Mouse (Mus musculus) forebrain, embryonic 16.5 days (tissue): ENCODE measurements around the gene Sycp3. TPM values are rescaled to one million over a fixed set of nuclear protein-coding genes. Genes with fewer than 3 reads are reported as not detected.
"Not testable (repeated sequence)": the region's sequence is repeated elsewhere in the genome, so short reads cannot be mapped to it uniquely, and the experiment has no call there.

Source experiments
- ATAC-seq: fragments of 200-750 bp; cut with Nextera tagmentation; 2 replicates; pipeline ENCODE4 v1.8.0; 2017; ENCODE audit warnings: mild to moderate bottlenecking, moderate library complexity
- H3K27ac ChIP-seq: fragments of 300-500 bp; sonication (generic); 2 replicates; pipeline ENCODE4 v1.5.1; 2014; ENCODE audit warnings: low read length, control low read depth
- H3K27me3 ChIP-seq: fragments of 300-500 bp; sonication (generic); replicated peaks from 2 replicates; pipeline ENCODE4 v1.6.1; 2014; ENCODE audit warnings: low read length; ENCODE audit not compliant: control insufficient read depth, insufficient read depth
- H3K36me3 ChIP-seq: fragments of 300-500 bp; sonication (generic); 2 replicates; pipeline ENCODE4 v1.6.1; 2014; ENCODE audit not compliant: control insufficient read depth, insufficient read depth
- H3K4me1 ChIP-seq: fragments of 300-500 bp; sonication (generic); replicated peaks from 2 replicates; pipeline ENCODE4 v1.6.1; 2014; ENCODE audit warnings: low read length; ENCODE audit not compliant: control insufficient read depth, insufficient read depth
- H3K4me2 ChIP-seq: fragments of 300-500 bp; sonication (generic); 2 replicates; pipeline ENCODE4 v1.6.1; 2014; ENCODE audit warnings: mild to moderate bottlenecking, low read length, control low read depth
- H3K4me3 ChIP-seq: fragments of 300-500 bp; sonication (generic); replicated peaks from 2 replicates; pipeline ENCODE4 v1.5.1; 2014; ENCODE audit warnings: mild to moderate bottlenecking, low read length, control low read depth
- H3K9ac ChIP-seq: fragments of 300-500 bp; sonication (generic); replicated peaks from 2 replicates; pipeline ENCODE4 v1.6.1; 2014; ENCODE audit warnings: low read depth, low read length, control low read depth
- H3K9me3 ChIP-seq: fragments of 300-500 bp; sonication (generic); 2 replicates; pipeline ENCODE4 v1.6.1; 2016; ENCODE audit warnings: low read length; ENCODE audit not compliant: control insufficient read depth
- WGBS: fragments of 180-500 bp; shearing (Covaris S2); extraction: QIAGEN DNeasy Blood & Tissue Kit; methylation state at CpG from one replicate; pipeline ENCODE4 v1.1.7; 2014; 5-methylcytosine and 5-hydroxymethylcytosine counted together
- polyA plus RNA-seq: library from polyadenylated mRNA; unstranded; fragments of >200 nt; fragmentation: Nextera tagmentation; extraction: Ambion mirVana; gene quantifications from 2 replicates; pipeline ENCODE4 v1.2.1, GENCODE M21; 2015

The Sycp3 gene
- polyA plus RNA-seq, 1 experiment from 2014 or later: not detected

- WGBS: 87% methylated on average over 6 of the region's 6 CpGs
- Histone ChIP-seq H3K27me3 (no peaks in the 10 kb centered on the region), H3K36me3 (peaks cover 9% of the 10 kb centered on the region), H3K9ac (no peak overlapping the region), H3K4me3 (no peak overlapping the region), H3K4me1 (no peaks in the 10 kb centered on the region), H3K9me3 (0 out of 2 replicates have a peak, but pooled peaks cover 2% of the 10 kb centered on the region), H3K4me2 (no peak overlapping the region), H3K27ac (no peak overlapping the region)
- no peak for ATAC-seq
Observed at GRCm38 (mm10) chr10:88441224-88441623, 18.1 kb upstream of the Sycp3 start.

DNA sequence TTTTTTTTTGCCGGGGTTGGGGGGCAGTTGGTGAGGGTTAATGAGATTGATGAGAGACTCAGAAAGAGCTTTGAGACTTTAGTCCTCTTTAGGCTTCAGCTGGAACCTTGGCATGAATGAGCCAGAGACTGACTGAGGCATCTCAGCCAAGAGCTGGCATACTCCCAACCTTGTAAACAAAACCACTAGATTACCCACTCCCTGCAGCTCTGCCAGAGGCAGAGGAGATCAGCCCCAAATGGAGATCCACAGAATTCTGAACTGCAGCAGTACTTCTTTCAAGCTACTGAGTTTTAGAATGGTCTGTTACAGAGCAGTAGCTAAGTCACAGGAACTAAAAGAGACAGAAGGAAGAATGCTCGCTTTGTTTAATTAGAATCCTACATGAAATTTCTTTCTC lies 8.1 kb upstream of the Sycp3 start:
- Histone ChIP-seq H3K4me1 (peaks cover 6% of the 10 kb centered on the region; the same call in 1 of the 2 replicates), H3K4me2 (no peak overlapping the region), H3K36me3 (no peaks in the 10 kb centered on the region), H3K27ac (no peak overlapping the region), H3K9me3 (no peaks in the 10 kb centered on the region), H3K9ac (no peak overlapping the region), H3K27me3 (no peaks in the 10 kb centered on the region), H3K4me3 (no peak overlapping the region)
- WGBS: 48% methylated on average over 2 of the region's 2 CpGs
- ATAC-seq: peak; percentile 87

GRCm38 (mm10) chr10:88451990-88452389 lies 7.4 kb upstream of the Sycp3 start:
- H3K27me3 ChIP-seq: no peaks in the 10 kb centered on the region
- ATAC-seq: no peak

GRCm38 (mm10) chr10:88457816-88458215 lies 1.6 kb upstream of the Sycp3 start:
- Histone ChIP-seq H3K27me3 (no peaks in the 10 kb centered on the region), H3K27ac (no peak overlapping the region), H3K4me3 (no peak overlapping the region), H3K4me2 (no peak overlapping the region), H3K36me3 (no peaks in the 10 kb centered on the region), H3K9ac (no peak overlapping the region), H3K9me3 (no peaks in the 10 kb centered on the region), H3K4me1 (no peaks in the 10 kb centered on the region)
- no peak for ATAC-seq
- 45% methylated on average over 6 of the region's 6 CpGs for WGBS

More at GRCm38 (mm10) chr10:88451990-88452389, 7.4 kb upstream of the Sycp3 start:
- no peak overlapping the region for H3K27ac ChIP-seq
- 68% methylated on average over 6 of the region's 6 CpGs for WGBS
- no peaks in the 10 kb centered on the region for H3K36me3 ChIP-seq
- H3K4me2 ChIP-seq: no peak overlapping the region
- H3K4me1 ChIP-seq: peaks cover 6% of the 10 kb centered on the region; the same call in 1 of the 2 replicates
- H3K9me3 ChIP-seq: no peaks in the 10 kb centered on the region
- H3K9ac ChIP-seq: no peak overlapping the region
- no peak overlapping the region for H3K4me3 ChIP-seq

DNA sequence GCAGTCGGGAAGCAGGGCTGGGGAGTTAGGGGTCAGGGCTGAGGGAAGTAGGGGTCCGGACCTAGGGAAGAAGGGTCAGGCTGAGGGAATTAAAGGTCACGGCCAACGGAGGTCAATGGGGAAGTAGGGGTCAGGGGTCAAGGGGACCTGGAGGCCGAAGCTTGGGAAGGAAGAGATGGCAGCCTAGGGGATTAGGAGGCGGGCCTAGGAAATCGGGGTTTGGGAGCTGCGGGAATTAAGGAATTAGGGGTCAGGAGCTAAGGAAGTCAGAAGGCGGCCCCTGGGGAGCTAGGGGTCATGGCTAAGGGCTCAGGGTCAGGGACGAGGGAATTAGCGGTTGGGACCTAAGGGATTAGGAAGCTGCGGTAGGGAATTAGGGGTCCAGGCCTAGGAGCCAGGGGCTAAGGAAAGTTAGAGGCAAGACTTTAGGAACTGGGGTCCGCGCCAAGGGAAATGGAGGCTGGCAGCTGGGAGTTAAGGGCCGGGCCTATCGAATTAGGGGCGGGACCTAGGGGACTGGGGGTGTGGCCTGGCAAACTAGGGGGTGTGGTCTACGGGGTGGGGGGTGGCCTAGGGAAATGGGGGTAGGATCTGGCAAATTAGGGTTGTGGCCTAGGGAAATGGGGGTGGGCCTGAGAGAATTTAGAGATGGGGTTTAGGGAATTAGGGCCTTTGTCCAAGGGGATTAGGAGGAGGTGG lies 902 bp downstream of the Sycp3 start:
- Histone ChIP-seq H3K4me1 (no peaks in the 10 kb centered on the region), H3K27me3 (no peaks in the 10 kb centered on the region), H3K36me3 (no peaks in the 10 kb centered on the region), H3K9ac (no peak overlapping the region), H3K9me3 (no peaks in the 10 kb centered on the region), H3K4me2 (no peak overlapping the region), H3K27ac (no peak overlapping the region), H3K4me3 (no peak overlapping the region)
- ATAC-seq: no peak
- WGBS: 65% methylated on average over 18 of the region's 18 CpGs

- ATAC-seq, H3K4me1 ChIP-seq, H3K27me3 ChIP-seq, H3K27ac ChIP-seq, H3K9me3 ChIP-seq, H3K9ac ChIP-seq, H3K4me2 ChIP-seq, H3K36me3 ChIP-seq, H3K4me3 ChIP-seq: not testable (repeated sequence)
- 94% methylated on average over 10 of the region's 10 CpGs for WGBS
Observed at GRCm38 (mm10) chr10:88482866-88483265, 23.5 kb downstream of the Sycp3 start.

- no peaks in the 10 kb centered on the region for H3K4me1 ChIP-seq
- WGBS: 95% methylated on average over 5 of the region's 5 CpGs
- H3K27ac ChIP-seq: no peak overlapping the region
- no peaks in the 10 kb centered on the region for H3K27me3 ChIP-seq
- no peak for ATAC-seq
- H3K9ac ChIP-seq: no peak overlapping the region
- no peak overlapping the region for H3K4me2 ChIP-seq
- no peaks in the 10 kb centered on the region for H3K9me3 ChIP-seq
- no peaks in the 10 kb centered on the region for H3K36me3 ChIP-seq
- H3K4me3 ChIP-seq: no peak overlapping the region
Observed at GRCm38 (mm10) chr10:88488629-88489028, 29.3 kb downstream of the Sycp3 start.

DNA sequence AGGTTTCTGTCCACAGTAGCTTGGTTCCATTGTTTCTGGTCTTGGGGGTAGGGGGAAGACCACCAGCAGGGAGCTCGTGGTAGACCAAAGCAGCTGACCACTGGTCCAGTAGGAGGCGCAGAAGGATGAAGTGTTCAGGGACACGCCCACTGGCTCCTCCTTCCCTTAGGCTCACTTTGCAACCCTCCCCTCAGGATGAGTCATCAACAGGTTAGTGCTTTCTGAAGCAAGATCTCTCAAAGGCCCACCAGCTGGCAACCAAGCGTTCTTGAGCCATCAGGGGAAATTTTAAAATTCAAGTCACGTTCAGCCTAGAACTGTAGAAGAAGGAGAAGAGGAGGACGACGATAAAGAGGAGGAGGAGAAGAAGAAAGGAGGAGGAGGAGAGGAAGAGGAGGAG lies 32.3 kb downstream of the Sycp3 start:
- Histone ChIP-seq H3K4me2 (no peak overlapping the region), H3K27ac (no peak overlapping the region)
- 58% methylated on average over 7 of the region's 7 CpGs for WGBS

GRCm38 (mm10) chr10:88492658-88493057 lies 33.3 kb downstream of the Sycp3 start:
- ATAC-seq: no peak
- H3K4me1 ChIP-seq: no peaks in the 10 kb centered on the region

More for the DNA sequence above, 32.3 kb downstream of the Sycp3 start:
- no peaks in the 10 kb centered on the region for H3K9me3 ChIP-seq
- H3K4me3 ChIP-seq: no peak overlapping the region
- no peak overlapping the region for H3K9ac ChIP-seq
- no peaks in the 10 kb centered on the region for H3K4me1 ChIP-seq
- ATAC-seq: no peak
- H3K27me3 ChIP-seq: no peaks in the 10 kb centered on the region
- H3K36me3 ChIP-seq: no peaks in the 10 kb centered on the region

More at GRCm38 (mm10) chr10:88492658-88493057, 33.3 kb downstream of the Sycp3 start:
- H3K4me3 ChIP-seq: no peak overlapping the region
- WGBS: 62% methylated on average over 8 of the region's 8 CpGs
- H3K27me3 ChIP-seq: no peaks in the 10 kb centered on the region
- H3K9me3 ChIP-seq: no peaks in the 10 kb centered on the region
- H3K27ac ChIP-seq: no peak overlapping the region
- no peak overlapping the region for H3K4me2 ChIP-seq
- H3K36me3 ChIP-seq: no peaks in the 10 kb centered on the region
- no peak overlapping the region for H3K9ac ChIP-seq
